Mouse (Mus musculus) spleen, postnatal 14 days (tissue): ENCODE results near the gene Gas2l1.

Experiments
- DNase-seq, 2 experiments: peaks; one replicate each; pipeline ENCODE4 v3.0.0; 2021 to 2022; ENCODE audit warnings: low spot score in 2 of 2

Gene Gas2l1

GRCm38 (mm10) chr11:5042645-5043381 lies 22.3 kb downstream of the Gas2l1 start:
- DNase-seq: no peak

- DNase-seq: no peak
Observed at GRCm38 (mm10) chr11:5041144-5041780, 23.9 kb downstream of the Gas2l1 start.

- no peak for DNase-seq
Observed at GRCm38 (mm10) chr11:5040585-5040984, 24.5 kb downstream of the Gas2l1 start.

GRCm38 (mm10) chr11:5037146-5037854 lies 27.8 kb downstream of the Gas2l1 start:
- DNase-seq: no peak

GRCm38 (mm10) chr11:5035421-5035820 lies 29.7 kb downstream of the Gas2l1 start:
- DNase-seq: no peak

DNA sequence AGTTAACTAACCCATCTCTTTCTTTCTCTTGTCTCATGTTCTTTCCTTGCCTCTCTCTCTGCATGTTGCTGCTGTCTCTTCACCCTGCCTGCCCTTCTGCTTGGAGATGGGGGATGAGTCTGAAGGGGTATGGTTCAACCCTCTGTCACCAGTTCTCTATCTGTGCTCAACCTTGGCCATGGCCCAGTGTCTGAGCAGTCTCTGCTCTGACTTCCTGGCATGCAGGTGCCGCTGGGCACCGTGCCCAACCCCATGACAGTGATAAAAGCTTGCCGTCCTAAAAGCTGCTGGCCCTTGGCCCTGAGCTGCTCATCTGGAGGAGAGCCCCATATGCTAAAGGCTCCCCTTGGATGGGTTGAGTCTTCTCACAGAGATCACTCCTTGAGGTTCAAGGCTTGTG lies 32.0 kb downstream of the Gas2l1 start:
- DNase-seq: no peak

GRCm38 (mm10) chr11:5032706-5033105 lies 32.4 kb downstream of the Gas2l1 start:
- DNase-seq: no peak

GRCm38 (mm10) chr11:5028228-5028627 lies 36.9 kb downstream of the Gas2l1 start:
- DNase-seq: no peak

DNA sequence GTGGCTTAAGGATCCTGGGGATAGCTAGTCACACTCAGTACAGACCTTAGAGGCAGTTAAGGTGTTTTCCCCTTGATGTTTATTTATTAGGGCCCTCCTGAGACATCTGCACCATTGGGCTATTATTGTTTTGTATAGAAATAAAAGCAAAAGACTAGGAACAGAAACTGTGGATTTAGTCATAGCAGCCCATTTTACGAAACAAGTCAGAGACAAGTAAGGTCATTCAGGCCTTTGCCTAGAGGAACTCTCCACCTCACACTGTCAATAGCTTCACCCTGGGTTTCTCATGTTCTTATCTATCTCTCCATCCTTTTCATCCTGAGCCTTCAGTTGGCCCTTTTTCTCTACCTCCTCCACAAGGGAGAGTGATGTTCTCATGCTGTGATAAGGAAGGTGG lies 40.0 kb downstream of the Gas2l1 start:
- no peak for DNase-seq

DNA sequence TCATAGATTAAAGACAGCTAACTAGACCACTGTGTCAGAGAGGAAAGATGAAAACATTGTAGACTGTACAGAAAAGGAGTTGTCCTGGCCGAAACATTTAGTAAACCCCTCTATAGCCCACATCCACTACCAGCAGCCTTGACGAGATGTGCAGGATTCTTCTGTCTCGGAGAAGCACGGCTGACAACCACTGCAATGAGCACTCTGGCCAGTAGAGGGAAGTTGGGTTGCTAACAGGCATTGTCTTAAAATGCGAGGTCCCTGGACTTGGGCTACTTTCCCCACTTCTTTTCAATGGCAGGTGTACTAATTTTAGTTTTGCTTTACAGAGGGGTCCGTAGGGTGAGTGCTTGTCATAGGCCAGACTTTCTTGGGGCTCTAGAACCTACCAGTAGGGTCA lies 47.6 kb downstream of the Gas2l1 start:
- DNase-seq: no peak

- DNase-seq: no peak
Observed at GRCm38 (mm10) chr11:5016286-5016685, 48.8 kb downstream of the Gas2l1 start.

GRCm38 (mm10) chr11:5015720-5016119 lies 49.4 kb downstream of the Gas2l1 start:
- peak in 1 of 2 experiments; percentile 33 for DNase-seq

- DNase-seq: no peak
Observed at GRCm38 (mm10) chr11:5012213-5012715, 52.9 kb downstream of the Gas2l1 start.

- no peak for DNase-seq
Observed at GRCm38 (mm10) chr11:5011480-5011879, 53.6 kb downstream of the Gas2l1 start.

- DNase-seq: no peak
Observed at GRCm38 (mm10) chr11:5010205-5010604, 54.9 kb downstream of the Gas2l1 start.

GRCm38 (mm10) chr11:5009354-5010074 lies 55.6 kb downstream of the Gas2l1 start:
- no peak for DNase-seq

DNA sequence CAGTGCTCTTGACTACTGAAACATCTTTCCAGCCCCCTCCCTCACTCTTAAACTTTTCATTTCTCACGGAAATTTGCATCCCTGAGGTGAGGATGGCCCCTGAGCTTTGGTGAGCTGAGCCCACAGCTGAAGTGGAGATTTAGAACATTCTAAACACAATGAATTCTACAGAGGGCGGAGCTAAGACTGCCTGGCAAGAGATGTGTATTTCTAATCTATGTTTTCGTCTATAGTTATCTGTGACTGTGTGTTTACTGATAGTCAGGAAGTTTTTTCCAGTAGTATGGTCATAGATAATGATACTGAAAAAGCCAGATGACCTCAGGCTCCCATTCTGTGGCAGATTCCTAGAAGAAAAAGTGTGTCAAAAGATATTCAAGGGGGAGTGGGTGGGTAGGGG lies 56.3 kb downstream of the Gas2l1 start:
- no peak for DNase-seq

DNA sequence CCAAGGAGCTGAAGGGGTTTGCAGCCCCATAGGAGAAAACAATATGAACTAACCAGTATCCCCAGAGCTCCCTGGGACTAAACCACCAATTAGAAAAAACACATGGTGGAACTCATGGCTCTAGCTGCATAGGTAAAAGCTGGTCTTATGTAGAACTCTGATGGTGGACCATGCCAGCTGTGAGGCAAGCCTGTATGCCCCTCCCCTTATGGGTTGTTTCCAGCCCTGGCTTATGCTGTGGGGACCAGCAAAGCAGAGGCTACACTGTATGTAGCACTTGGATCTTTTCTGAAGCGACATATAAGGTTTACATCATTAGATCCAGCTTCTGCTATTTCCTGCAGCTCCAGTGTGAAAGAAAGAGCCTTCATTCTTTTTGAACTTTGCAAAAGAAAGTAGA lies 57.9 kb downstream of the Gas2l1 start:
- no peak for DNase-seq

GRCm38 (mm10) chr11:5005528-5005927 lies 59.6 kb downstream of the Gas2l1 start:
- DNase-seq: no peak
